Mouse (Mus musculus) C2C12 (cell line): ENCODE results near the gene Pgap3. TPM values are rescaled to one million over a fixed set of nuclear protein-coding genes. Genes with fewer than 3 reads are reported as not detected.
"Not testable (repeated sequence)": the region's sequence is repeated elsewhere in the genome, so short reads cannot be mapped to it uniquely, and the experiment has no call there.

ENCODE experiments used
- H3K27me3 ChIP-seq: one replicate; pipeline ENCODE4 v1.6.1; 2011; ENCODE audit not compliant: control insufficient read depth, insufficient read depth, insufficient read length
- H3K36me3 ChIP-seq: one replicate; pipeline ENCODE4 v1.6.1; 2011; ENCODE audit not compliant: control insufficient read depth, insufficient read depth
- H3K4me3 ChIP-seq: one replicate; pipeline ENCODE4 v1.5.1; 2011; ENCODE audit warnings: mild to moderate bottlenecking, control low read depth; ENCODE audit not compliant: poor library complexity, insufficient read depth, severe bottlenecking
- H3K79me2 ChIP-seq: one replicate; pipeline ENCODE4 v1.6.1; 2011; ENCODE audit not compliant: control insufficient read depth, insufficient read depth
- H3K79me3 ChIP-seq: one replicate; pipeline ENCODE4 v1.6.1; 2011; ENCODE audit warnings: low read depth, control low read depth
- H3ac ChIP-seq: one replicate; pipeline ENCODE3; 2011; ENCODE audit warnings: low read depth; ENCODE audit not compliant: control insufficient read depth, insufficient read length
- CEBPB ChIP-seq: IDR thresholded peaks from one replicate; pipeline ENCODE4 v1.6.1; 2011; ENCODE audit warnings: low read depth, mild to moderate bottlenecking, control low read depth, moderate library complexity
- CTCF ChIP-seq: IDR thresholded peaks from one replicate; pipeline ENCODE4 v1.5.1; 2011; ENCODE audit not compliant: control insufficient read depth, insufficient read depth, insufficient read length
- FOSL1 ChIP-seq: IDR thresholded peaks from one replicate; pipeline ENCODE4 v1.8.0; 2011; ENCODE audit warnings: mild to moderate bottlenecking, low read length; ENCODE audit not compliant: poor library complexity, insufficient read depth, severe bottlenecking
- MAX ChIP-seq: IDR thresholded peaks from one replicate; pipeline ENCODE4 v1.6.1; 2011; ENCODE audit warnings: mild to moderate bottlenecking, control low read depth
- MYOD1 ChIP-seq: IDR thresholded peaks from one replicate; pipeline ENCODE4 v1.6.1; 2011; ENCODE audit warnings: low read depth; ENCODE audit not compliant: control insufficient read depth, insufficient read length
- MYOG ChIP-seq: IDR thresholded peaks from one replicate; pipeline ENCODE4 v1.6.1; 2011; ENCODE audit not compliant: control insufficient read depth, insufficient read length; ENCODE audit errors: extremely low read depth
- USF1 ChIP-seq: IDR thresholded peaks from one replicate; pipeline ENCODE4 v1.6.1; 2011; ENCODE audit warnings: low read depth, mild to moderate bottlenecking, control low read depth, moderate library complexity
- polyA plus RNA-seq: library from polyadenylated mRNA; unstranded; fragments of >200 nt; fragmentation: generic; extraction: Trizol; gene quantifications from one replicate; pipeline ENCODE4 v1.2.1, GENCODE M21; 2012; ENCODE audit warnings: missing spikeins

The Pgap3 gene
- polyA plus RNA-seq, 1 experiment = 6.3 TPM

DNA sequence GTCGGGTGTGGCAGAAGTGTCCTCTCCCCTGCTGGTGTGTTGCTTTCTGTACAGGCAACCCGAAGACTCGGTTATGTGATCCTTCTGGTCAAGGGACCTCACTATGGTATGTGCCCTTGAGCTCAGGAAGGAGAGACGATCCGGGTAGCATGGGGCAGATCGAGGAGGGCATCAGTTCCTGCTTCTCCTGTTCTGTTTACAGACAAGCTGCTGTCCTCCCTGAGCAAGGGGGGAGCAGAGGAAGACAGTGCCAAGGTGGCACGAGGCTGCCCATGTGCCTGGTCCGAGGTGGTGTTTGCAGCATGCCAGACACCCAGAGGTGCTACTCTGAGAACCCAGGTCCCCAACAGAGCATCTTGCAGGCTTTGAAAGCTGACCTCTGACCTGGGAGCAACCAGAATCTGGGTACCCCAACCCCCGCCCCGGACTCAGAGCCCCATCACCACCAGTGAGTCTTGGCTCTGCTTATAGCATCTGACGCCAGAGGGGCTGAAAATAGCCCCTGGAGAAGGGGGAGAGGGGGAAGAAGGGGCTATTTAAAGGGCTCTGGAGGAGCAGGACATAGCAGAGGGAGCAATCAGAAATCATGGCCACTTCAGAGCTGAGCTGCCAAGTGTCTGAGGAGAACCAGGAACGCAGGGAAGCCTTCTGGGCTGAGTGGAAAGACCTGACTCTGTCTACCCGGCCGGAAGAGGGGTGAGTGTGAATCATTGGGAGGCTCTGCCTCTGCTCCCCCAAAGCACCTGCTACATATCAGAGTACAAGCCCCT is 16.8 kb downstream of the Pgap3 start, which contains the start of gene Tcap:
TSS of gene Tcap (plus strand) at position 551 of the 770 bp plus-strand sequence.
- H3K79me2 ChIP-seq = no peaks in the 10 kb centered on the region
- no peak for TF ChIP-seq MAX
- no peak for TF ChIP-seq MYOD1
- no peak for TF ChIP-seq USF1
- no peak for TF ChIP-seq CTCF
- TF ChIP-seq MYOG = no peak
- no peak for TF ChIP-seq CEBPB
- no peak for TF ChIP-seq FOSL1
- H3K27me3 ChIP-seq = peaks cover 12% of the 10 kb centered on the region
- no peaks in the 10 kb centered on the region for H3K79me3 ChIP-seq
- no peak within 1 kb of the TSS for H3ac ChIP-seq
- no peak within 1 kb of the TSS for H3K4me3 ChIP-seq
- H3K36me3 ChIP-seq = peaks cover 6% of the 10 kb centered on the region

DNA sequence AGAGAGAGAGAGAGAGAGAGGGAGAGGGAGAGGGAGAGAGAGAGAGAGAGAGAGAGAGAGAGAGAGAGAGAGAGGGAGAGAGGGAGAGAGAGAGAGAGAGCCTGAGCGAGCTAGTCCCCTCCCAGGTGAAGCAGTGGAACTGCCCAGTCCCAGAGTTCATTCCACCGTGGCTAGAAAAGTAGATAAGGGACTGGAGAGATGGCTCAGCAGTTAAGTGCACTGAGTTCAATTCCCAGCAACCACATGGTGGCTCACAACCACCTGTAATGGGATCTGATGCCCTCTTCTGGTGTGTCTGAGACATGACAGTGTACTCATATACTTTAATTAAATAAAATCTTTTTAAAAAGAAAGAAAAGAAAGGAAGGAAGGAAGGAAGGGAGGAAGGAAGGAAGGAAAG is 17.9 kb downstream of the Pgap3 start:
- H3K27me3 ChIP-seq, H3K79me2 ChIP-seq, H3ac ChIP-seq, H3K79me3 ChIP-seq, H3K4me3 ChIP-seq: not testable (repeated sequence)
- H3K36me3 ChIP-seq = peaks cover 15% of the 10 kb centered on the region

DNA sequence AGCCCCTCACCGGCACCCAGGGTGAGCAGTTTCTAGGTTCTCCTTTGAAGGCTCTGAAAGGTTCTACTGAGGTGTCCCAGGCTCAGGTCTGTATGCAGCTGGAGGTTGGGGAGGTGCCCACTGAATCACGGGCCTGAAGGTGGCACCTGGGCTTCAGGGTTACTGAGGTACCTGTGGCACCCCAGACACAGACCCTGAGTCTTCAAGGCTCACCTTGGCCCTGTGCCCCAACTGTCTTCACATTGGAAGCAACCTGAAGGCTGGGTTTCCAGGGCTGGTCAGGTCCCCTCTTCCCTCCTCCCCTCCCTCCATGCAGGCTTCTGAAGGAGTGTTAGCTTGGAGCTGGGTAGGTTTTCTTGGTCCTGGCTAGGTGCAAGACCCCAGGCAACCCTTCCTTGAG is 18.6 kb downstream of the Pgap3 start:
- H3K4me3 ChIP-seq = no peak overlapping the region
- H3ac ChIP-seq = no peak overlapping the region
- H3K27me3 ChIP-seq = peaks cover 4% of the 10 kb centered on the region
- no peaks in the 10 kb centered on the region for H3K79me2 ChIP-seq
- H3K79me3 ChIP-seq = no peaks in the 10 kb centered on the region
- peaks cover 21% of the 10 kb centered on the region for H3K36me3 ChIP-seq
- TF ChIP-seq MYOG = no peak
- TF ChIP-seq USF1 = no peak
- no peak for TF ChIP-seq CEBPB
- no peak for TF ChIP-seq CTCF
- TF ChIP-seq MYOD1 = no peak
- no peak for TF ChIP-seq FOSL1
- no peak for TF ChIP-seq MAX

DNA sequence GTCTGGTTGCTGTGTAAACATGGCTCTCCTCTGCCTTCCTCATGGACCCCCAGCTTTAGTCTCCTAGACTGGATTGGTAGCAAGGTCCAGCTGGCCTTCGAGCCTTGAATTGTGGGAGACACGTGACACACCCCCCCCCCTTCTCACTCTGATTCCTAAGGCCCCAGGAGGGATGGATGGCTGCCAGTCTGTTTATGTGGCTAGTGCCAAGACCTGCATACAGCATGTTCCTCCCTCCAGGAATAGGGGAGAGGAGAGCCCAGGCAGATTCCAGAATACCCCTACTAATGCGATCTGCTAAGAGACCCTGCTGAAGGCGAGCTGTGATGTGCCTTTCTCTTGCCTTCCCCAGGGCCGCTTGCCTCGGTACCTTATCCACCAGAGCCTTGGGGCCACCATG is 20.2 kb downstream of the Pgap3 start:
- Histone ChIP-seq H3K36me3 (peaks cover 27% of the 10 kb centered on the region), H3K27me3 (no peaks in the 10 kb centered on the region), H3K4me3 (no peak overlapping the region), H3ac (no peak overlapping the region), H3K79me3 (no peaks in the 10 kb centered on the region), H3K79me2 (no peaks in the 10 kb centered on the region)
- TF ChIP-seq MAX (no peak), USF1 (no peak), MYOD1 (no peak), MYOG (no peak), CTCF (no peak), CEBPB (no peak), FOSL1 (no peak)

DNA sequence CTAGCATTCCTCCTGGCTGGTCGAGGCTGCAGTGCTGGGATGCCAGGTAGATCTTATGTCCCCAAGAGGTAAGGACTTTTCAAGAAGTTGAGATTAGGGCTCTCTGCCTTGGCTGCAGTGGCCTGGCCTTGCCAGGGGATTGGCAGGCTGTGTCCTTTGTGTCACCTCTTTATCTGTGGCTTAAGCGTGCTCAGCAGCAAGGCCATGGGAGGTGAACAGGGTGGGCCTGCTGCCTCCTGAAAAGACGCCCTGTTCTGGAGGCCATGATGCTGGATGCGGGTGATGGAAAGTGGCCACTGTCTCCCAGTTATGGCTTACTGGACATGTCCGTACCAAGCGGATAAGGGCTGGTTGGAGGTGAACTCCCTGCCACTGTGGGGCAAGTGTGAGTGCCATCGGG is 20.9 kb downstream of the Pgap3 start:
- Histone ChIP-seq H3K79me3 (no peaks in the 10 kb centered on the region), H3K79me2 (no peaks in the 10 kb centered on the region), H3ac (no peak overlapping the region), H3K27me3 (no peaks in the 10 kb centered on the region), H3K36me3 (peaks cover 28% of the 10 kb centered on the region), H3K4me3 (no peak overlapping the region)
- TF ChIP-seq FOSL1 (no peak), CTCF (no peak), MAX (no peak), MYOG (no peak), CEBPB (no peak), MYOD1 (no peak), USF1 (no peak)

DNA sequence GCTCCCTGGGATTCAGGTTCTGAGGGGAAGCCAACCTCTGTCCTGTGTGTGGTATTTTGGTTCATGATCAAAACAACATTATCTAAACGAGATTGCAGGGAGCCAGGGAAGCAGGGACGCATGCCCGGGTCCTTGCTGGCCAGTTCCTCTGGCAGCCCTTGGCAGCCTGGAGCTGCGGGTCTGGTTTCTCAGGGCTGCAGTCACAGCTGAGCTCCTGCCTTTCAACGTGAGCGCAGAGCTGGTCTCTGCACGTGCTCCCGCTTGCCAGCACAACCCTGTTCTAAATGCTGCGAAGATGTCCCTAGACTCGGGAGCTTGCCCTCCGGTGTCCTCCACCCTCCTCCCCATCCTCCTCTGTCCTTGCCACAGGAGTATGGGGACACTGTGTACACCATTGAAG is 22.5 kb downstream of the Pgap3 start:
- H3K79me2 ChIP-seq = no peaks in the 10 kb centered on the region
- no peak overlapping the region for H3K4me3 ChIP-seq
- no peaks in the 10 kb centered on the region for H3K79me3 ChIP-seq
- TF ChIP-seq MAX (no peak), CEBPB (no peak), FOSL1 (no peak), MYOD1 (no peak), MYOG (no peak), USF1 (no peak), CTCF (no peak)
- H3ac ChIP-seq = no peak overlapping the region
- peaks cover 33% of the 10 kb centered on the region for H3K36me3 ChIP-seq
- H3K27me3 ChIP-seq = no peaks in the 10 kb centered on the region
